Mouse (Mus musculus): ENCODE data around the gene Sbk2.

The Sbk2 gene

DNA sequence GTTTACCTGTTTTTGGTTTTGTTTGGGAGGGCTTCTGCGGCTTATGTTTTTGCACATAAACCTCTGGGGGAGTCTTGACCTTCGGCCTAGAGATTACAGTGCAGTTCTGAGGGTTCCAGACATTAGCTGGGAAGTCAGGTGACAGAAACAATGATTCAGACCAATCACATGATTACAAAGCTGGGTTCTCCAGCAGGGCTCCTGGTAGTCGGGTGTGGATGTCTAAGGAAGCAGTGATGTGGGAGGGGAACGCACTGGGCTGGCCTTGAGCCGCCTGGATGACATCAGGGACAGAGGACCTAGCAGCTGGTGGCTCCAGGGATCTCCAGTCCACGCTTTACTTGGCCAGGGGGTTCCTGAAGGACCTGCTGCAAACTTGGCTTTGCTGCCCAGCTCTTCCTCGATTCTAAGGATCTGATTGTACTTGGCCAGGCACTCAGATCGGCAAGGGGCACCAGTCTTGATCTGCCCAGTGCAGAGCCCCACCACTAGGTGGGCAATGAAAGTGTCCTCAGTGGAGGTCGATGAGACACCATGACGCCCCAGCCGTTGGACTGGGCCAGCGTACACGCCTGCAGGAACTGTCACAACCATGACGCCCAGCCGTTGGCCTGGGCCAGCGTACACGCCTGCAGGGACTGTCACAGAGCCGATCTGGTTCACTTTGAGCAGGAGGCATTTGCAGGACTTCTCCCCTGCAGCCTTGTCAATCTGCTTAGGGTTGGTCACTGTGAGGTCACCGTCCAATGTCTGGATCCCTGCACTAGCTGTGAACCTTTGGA is 13.5 kb downstream of the Sbk2 start:
- no peak for DNase-seq (ENCODE audit: low spot score in 2 of 2)

- DNase-seq (ENCODE audit: low spot score in 2 of 2) = no peak
These were observed 15.8 kb downstream of the Sbk2 start for GRCm38 (mm10) chr7:4948386-4948785.

DNA sequence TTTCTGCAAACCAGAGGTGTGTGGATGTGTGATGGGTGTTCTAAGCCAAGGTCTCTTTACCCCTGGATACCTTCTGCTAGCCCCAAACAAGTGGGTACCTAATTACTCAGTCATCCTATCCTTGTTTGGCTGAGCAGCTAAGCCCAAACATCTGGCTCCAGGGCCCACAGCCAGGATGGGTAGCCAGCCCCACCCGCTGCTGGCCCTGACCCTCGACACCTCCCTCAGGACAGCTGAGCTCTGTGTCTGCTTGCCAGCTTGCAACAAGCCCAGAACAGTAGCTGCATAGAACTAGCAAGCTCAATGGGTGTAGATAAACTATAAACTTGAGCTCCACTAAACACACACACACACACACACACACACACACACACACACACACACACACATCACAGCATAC is 16.4 kb downstream of the Sbk2 start:
- DNase-seq (ENCODE audit: low spot score in 2 of 2) = no peak

GRCm38 (mm10) chr7:4943223-4943815 is 20.9 kb downstream of the Sbk2 start:
- peak; percentile 84 to 86 for DNase-seq (ENCODE audit: low spot score in 2 of 2)

DNA sequence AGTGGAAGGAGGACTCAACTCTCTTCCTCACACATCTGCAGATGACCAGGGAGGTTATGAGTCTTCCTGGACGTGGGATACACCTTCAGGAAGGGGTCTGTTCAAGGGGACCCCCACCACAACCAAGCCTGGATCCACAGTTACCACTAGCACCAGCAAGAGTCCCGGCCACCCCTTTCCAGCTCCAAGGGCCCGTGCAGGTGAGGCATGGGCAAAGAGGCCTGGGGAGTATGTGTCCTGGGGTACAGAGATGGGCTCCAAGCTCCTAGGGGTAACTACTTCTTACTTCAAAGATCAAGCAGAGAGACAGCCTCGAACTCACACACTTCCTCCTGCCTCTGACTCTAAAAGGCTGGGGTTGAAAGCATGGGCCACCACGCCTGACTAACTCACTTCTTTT is 21.5 kb downstream of the Sbk2 start:
- DNase-seq (ENCODE audit: low spot score in 2 of 2) = no peak

GRCm38 (mm10) chr7:4940068-4940479 is 24.1 kb downstream of the Sbk2 start:
- peak in 1 of 2 experiments; percentile 69 for DNase-seq (ENCODE audit: low spot score in 2 of 2)

DNA sequence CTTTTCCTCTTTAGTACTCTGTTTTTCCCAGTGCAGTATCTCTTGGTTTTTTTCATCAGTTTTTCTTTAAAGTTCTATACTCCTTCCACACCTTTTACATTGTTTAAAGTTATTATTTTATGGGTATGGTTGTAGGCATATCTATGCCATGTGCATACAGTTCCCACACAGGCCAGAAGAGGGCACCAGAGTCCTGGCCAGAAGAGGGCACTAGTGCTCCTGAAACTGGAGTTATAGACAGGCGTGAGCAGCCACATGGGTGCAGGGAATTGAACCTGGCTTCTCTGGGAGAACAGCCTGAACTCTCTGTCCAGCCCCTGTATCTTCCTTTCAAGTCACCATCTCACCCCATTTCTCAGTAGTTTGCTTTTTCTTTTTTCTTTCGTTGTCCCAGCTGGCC is 25.8 kb downstream of the Sbk2 start:
- no peak for DNase-seq (ENCODE audit: low spot score in 2 of 2)

DNA sequence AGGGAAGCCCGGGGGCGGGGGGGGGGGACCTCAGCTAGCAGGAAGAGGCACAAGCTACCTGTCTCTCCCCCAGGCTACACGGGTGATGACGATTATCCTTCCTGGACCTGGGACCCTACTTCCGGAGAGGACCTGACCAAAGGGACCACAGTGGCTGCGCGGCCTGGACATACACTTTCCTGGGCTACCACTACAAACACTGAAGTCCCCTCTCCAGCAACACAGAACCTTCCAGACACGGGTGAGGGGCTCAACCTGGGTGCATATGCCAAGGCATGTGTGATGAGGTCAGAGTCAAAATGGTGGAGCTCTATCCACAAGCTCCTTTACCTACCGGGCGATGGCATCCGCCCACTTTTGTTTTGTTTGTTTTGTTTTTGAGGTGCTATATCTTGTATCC is 26.8 kb downstream of the Sbk2 start:
- DNase-seq (ENCODE audit: low spot score in 2 of 2) = no peak

- DNase-seq (ENCODE audit: low spot score in 2 of 2) = no peak
These were observed 27.4 kb downstream of the Sbk2 start for GRCm38 (mm10) chr7:4936832-4937231.

DNA sequence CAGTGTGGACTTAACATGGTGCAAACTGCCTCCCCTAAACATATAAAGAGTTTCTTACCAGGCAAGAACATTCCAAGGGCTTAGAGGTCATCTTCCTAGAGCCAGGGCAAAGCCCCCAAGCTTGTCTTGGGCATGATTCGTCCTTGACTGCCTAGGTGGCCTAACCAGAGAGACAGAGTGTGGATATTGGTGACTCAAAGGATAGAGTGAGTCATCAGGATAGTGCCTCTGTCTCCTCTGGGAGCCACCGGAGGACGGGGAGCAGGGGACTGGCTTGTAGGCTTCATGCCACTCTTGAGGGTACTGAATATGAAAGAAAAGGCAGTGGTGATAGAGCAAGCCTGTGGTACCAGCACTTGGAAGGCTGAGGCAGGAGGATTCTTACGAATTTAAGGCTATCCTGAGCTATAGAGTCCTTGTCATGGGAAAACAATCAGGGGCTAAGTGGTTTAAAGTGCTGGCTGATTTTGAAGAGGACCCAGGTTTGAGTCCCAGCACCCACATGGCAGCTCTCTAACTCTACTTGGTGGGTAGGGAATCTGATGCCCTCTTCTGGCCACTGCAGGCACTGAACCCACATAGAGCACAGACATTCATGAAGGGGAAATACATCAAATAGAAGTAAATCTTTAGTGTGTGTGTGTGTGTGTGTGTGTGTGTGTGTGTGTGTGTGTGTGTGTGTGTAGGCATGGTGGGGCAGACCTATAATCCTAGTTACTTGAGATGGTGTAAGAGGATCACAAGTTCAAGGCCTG is 29.9 kb downstream of the Sbk2 start:
- DNase-seq (ENCODE audit: low spot score in 2 of 2) = no peak

- DNase-seq (ENCODE audit: low spot score in 2 of 2) = no peak
These were observed 31.1 kb downstream of the Sbk2 start for GRCm38 (mm10) chr7:4933103-4933502.

DNA sequence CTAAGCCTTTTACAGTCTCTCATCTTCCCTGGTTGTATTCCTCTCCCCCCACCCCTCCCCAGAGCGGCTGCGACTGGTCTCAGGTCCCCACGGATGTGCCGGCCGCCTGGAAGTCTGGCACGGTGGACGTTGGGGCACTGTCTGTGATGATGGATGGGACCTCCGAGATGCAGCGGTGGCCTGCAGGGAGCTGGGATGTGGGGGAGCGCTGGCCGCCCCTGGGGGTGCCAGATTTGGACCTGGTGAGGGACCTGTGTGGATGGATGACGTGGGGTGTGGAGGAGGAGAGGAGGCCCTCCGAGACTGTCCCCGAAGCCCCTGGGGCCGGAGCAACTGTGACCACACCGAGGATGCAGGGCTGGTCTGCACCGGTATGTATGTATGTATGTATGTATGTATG is 35.9 kb downstream of the Sbk2 start:
- no peak for DNase-seq (ENCODE audit: low spot score in 2 of 2)

DNA sequence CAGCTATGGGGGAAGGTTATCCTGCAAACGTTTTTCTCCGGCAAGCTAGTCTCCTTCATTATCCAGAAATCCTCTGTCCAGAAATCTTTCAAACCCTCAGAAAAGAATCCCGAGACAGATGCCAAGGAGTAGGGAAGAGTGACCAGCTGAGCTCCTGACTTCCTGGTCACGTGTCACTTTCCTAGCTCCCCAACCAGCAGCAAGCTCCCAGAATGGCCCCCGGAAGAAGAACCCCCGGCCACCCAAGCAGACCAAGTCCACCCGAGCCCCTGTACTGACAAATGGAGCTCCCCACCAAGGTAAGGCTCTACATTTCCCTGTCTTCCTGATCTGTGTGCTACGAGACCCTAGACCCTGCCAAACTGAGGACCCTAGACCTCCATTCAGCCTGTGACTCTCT is 36.5 kb downstream of the Sbk2 start:
- no peak for DNase-seq (ENCODE audit: low spot score in 2 of 2)

- no peak for DNase-seq (ENCODE audit: low spot score in 2 of 2)
These were observed 37.4 kb downstream of the Sbk2 start for GRCm38 (mm10) chr7:4926849-4927248.

GRCm38 (mm10) chr7:4925441-4926381 is 38.5 kb downstream of the Sbk2 start, which contains the start of gene Ssc5d:
Gene Ssc5d (plus strand): TSS chr7:4925785.
- no peak for DNase-seq (ENCODE audit: low spot score in 2 of 2)

- DNase-seq (ENCODE audit: low spot score in 2 of 2) = no peak
These were observed 39.3 kb downstream of the Sbk2 start for GRCm38 (mm10) chr7:4924891-4925301.

DNA sequence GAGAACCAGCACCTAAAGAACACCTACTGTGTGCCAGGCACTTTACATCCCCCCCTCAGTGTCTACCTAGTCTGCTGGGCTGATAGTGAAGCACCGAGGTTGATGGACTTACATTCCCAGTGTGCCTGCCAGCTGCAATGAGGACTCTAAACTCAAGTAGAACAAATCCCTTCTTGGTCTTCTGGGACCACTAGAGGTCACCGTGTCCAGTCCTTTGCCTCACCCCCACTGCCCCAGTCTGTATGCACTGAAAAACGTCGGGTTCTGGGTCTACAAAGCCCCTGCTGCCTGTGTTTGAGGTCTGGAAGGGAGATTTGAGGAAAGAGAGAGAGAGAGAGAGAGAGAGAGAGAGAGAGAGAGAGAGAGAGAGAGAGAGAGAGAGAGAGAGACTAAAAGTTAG is 39.7 kb downstream of the Sbk2 start:
- DNase-seq (ENCODE audit: low spot score in 2 of 2) = no peak

- peak in 1 of 2 experiments; percentile 63 for DNase-seq (ENCODE audit: low spot score in 2 of 2)
These were observed 40.4 kb downstream of the Sbk2 start for GRCm38 (mm10) chr7:4923586-4924364.

DNA sequence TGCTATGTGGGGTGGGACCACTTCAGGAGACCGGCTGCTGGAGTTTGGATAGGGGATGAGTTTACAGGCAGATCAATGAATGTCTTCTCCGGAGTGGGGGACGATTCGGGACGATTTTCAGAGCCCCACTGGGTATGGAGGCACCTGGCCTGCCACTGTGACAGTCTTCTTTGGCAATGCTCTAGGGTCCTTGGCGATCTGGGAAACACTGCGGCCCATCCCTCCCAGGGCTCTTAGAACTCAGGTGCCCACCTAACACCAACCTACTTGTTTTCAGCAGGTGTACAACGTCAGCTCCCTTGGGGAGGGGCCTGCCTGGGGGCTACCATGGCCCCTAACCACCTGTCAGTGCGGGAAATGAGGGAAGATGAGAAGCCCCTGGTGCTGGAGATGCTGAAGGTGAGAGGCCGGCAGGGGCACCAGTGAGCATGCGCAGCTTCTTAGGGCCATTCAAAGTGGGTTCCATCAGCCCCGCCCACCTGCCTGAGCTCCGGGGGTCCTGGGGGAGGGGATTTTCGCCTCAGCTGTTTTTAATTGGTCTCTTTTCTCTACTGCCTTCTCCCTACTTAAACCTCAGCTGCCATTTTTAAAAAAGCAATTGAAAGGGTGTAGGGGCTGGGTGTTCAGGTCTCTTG is 41.2 kb downstream of the Sbk2 start:
- peak; percentile 75 to 84 for DNase-seq (ENCODE audit: low spot score in 2 of 2)

- DNase-seq (ENCODE audit: low spot score in 2 of 2) = peak; percentile 91 to 93
These were observed 41.7 kb downstream of the Sbk2 start for GRCm38 (mm10) chr7:4922508-4922907.
